Mouse (Mus musculus): ENCODE results near the gene Ndufb7. TPM values are rescaled to one million over a fixed set of nuclear protein-coding genes. Genes with fewer than 3 reads are reported as not detected.
A peak's percentile ranks its signal among the peaks of the same experiment; 100 is the strongest.
"Not testable (repeated sequence)": the region's sequence is repeated elsewhere in the genome, so short reads cannot be mapped to it uniquely, and the experiment has no call there.

Gene Ndufb7
- total RNA-seq, 2 experiments from 2014 or later: 161 to 175 TPM

GRCm38 (mm10) chr8:83575561-83576515, 9.4 kb downstream of the Ndufb7 start:
- peak; percentile 9 to 25 for DNase-seq (ENCODE audit: low spot score in 2 of 2)

GRCm38 (mm10) chr8:83576516-83576895, 10.0 kb downstream of the Ndufb7 start:
- DNase-seq (ENCODE audit: low spot score in 2 of 2): no peak

- DNase-seq (ENCODE audit: low spot score in 2 of 2): no peak
These were observed 10.4 kb downstream of the Ndufb7 start for GRCm38 (mm10) chr8:83576921-83577320.

DNA sequence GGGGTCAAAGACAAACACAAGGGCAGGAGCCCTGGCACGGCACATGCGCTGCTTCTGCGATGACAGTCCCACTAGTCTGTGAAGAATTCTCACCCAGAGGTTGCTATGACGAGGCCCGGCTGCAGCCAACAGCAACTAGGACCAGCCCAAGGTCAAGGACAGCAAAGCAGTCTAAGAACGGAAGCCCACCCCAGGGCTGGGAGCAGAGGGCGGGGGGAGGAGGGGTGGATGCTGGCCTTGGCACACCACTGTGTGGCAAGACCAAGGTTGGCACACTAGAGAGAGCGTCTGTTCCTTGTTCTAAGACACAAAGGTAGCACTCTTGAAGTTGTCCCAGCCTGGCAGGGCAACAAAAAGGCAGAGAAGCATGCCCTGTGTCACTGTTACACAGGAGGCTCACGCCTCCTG, 10.9 kb downstream of the Ndufb7 start:
- peak; percentile 10 to 20 for DNase-seq (ENCODE audit: low spot score in 2 of 2)

GRCm38 (mm10) chr8:83578131-83579055, 11.9 kb downstream of the Ndufb7 start:
- DNase-seq (ENCODE audit: low spot score in 2 of 2): peak; percentile 5 to 16

- peak in 1 of 2 experiments; percentile 9 for DNase-seq (ENCODE audit: low spot score in 2 of 2)
These were observed 13.2 kb downstream of the Ndufb7 start for GRCm38 (mm10) chr8:83579676-83580075.

GRCm38 (mm10) chr8:83580826-83581225, 14.4 kb downstream of the Ndufb7 start:
- peak in 1 of 2 experiments; percentile 8 for DNase-seq (ENCODE audit: low spot score in 2 of 2)

GRCm38 (mm10) chr8:83582226-83582625, 15.8 kb downstream of the Ndufb7 start:
- peak in 1 of 2 experiments; percentile 4 for DNase-seq (ENCODE audit: low spot score in 2 of 2)

DNA sequence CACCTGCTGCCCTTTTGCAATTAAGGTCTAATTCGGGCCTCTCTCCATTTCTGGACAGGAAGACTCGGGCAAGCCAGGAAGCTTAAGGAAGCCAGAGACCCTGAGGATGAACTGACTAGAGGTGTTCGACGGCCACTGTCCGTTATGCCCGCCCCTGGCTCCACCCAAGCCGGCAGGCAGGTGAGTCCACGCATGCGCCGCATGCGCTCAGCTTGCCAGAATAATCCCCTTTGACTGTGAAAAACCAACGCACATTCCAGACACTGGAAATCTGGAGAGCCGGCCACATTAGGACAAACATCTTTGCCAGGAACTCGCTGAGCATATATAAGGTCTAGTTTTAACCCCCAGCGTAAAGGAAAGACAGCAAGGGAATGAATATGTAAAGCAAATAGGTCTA, 16.8 kb downstream of the Ndufb7 start:
- DNase-seq (ENCODE audit: low spot score in 2 of 2): no peak

DNA sequence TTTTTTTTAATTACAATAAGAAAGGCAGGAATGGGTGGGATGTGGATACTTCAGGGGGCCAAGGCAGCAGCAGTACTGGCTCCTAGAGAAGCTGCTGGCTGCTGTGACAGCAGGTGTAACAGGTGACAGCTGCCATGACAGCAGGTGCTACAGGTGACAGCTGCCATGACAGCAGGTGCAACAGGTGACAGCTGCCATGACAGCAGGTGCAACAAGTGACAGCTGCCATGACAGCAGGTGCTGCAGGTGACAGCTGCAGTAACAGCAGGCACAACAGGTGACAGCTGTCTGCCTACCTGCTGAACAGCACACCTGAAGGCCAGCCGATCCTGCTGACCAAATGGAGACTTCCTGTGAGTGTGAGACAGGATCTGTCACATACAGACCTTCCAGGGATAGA, 18.3 kb downstream of the Ndufb7 start:
- no peak for DNase-seq (ENCODE audit: low spot score in 2 of 2)

GRCm38 (mm10) chr8:83585333-83585732, 18.9 kb downstream of the Ndufb7 start:
- DNase-seq (ENCODE audit: low spot score in 2 of 2): no peak

DNA sequence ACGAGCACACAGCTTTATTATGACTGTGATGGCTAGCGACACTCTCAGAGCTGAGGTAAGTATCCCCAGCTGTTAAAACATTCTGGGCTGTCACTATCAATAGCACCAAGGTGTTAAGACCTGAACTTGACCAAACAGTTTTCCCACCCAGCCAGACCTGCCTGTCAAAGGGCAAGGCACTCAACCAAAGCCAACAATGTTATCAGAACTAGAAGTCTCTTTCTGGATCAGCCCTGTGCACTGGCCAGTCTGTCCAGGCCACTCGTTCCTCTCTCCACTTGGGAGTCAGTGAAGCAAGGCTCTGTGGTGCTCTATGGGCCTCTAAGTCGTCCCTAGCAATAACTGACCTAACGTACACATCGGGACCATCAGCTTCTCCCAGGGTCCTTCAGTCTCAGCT, 21.2 kb downstream of the Ndufb7 start:
- no peak for DNase-seq (ENCODE audit: low spot score in 2 of 2)

DNA sequence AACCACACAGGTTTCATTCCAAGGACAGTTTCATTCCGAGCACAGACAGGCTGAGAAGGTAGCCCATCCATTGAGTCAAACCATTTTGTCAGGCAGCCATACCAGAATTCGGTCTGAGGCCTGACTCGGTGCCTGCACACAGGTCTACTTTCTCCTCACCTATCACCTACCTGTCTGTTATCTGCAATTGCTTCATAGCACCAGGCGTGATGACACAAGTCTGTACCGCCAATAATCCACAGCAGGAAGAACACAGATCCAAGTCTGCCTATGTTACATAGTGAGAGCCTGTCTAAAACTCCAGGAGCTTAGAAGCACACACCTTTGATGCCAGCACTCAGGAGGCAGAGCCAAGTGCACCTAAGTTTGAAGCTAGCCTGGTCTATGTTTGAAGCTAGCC, 22.4 kb downstream of the Ndufb7 start:
- no peak for DNase-seq (ENCODE audit: low spot score in 2 of 2)

- no peak for DNase-seq (ENCODE audit: low spot score in 2 of 2)
These were observed 24.1 kb downstream of the Ndufb7 start for GRCm38 (mm10) chr8:83590488-83591023.

DNA sequence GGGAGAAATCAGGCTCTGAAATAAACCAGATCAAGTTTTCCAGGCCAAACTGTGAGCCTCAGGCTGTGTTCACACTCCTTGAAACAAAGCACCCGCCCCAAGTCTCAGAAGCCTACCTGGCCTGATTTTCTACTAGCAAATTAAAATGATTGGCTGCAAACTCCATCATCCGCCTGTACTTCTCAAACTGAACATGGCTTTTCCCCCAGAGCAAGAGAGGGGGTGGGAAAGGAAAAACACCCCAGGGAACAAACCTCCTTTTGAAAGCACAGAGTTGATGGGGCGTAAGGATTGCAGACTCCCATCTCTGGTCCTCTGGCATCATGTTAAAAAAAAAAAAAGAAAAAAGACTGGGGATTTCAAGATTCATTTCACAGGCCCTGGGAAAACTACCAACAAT, 26.2 kb downstream of the Ndufb7 start:
- DNase-seq (ENCODE audit: low spot score in 2 of 2): no peak

DNA sequence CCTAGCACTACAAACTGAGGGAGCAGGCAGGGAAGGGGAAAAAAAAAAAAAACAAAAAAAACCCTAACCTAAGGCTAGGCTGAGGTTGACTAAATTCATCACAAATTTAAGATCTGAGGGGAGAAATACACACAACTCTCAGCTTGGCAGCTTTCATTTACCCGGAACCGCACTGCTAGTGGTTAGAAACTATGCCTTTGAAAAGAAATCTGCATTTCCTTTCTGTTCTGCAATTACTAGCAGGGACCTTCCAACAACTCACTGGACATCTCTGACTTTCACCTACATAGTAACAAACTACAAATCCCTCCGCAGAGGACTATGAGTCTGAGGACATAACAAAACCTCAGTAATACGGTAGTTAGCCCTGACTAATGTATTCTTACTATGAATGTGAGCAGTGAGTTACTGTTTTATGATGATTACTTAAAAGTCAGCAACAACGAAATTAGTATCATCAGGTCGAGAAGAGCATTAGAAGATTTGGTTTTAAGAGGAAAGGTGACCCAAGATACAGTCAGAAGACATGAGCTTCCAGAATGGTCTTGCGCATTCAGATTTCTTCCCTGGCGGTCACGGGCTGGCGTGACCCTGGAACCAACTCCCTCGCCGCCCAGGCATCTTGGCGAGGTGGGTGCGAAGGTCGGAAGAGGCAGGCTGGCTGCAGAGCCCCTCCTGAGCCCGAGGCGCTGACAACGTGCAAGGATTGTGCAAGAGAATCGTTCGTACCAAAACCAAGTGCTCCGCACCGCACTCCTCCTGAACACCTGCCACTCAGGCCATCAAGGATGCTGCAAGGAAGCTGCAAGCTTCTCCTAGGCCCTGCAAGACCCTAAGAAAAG, 27.1 kb downstream of the Ndufb7 start:
- no peak for DNase-seq (ENCODE audit: low spot score in 2 of 2)

DNA sequence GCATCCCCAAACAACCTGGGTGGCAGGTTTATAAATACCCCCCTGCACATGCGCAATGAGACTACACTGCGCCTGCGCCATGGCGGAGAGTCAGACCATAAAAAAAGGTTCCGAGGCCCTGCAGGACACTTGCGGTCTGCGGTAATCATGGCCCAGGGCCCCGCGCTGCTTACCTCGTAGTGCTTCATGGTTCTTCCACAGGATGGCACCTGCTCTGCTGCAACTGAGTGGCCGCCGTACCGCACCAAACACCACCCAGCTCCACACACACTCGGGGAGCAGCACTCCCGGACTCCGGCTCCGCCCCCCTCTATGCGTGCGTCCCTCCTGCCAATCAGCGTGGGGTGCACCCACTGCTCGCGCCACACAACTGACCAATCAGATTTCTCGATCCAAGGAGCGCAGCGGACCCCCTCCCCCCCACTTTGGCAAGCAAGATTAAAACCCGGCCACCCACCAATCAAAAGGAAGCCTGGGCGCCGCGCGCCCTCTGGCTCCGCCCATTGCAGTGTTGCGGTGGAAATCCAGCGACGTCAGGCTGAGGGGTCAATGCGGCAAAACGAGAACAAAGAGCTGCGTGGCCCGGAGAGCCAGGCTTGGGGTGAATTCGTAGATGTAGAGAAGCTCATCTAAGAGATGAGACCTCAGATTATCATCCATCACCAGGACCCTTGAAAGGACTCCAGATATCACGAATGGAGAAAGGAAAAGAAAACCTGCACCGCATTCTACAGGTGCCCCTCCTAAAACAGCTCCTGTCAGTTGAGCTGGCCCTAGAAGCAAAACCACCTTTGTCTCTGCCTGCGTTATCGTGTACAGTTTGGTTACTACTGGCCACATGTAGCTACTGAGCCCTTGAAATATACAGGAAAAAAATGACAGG, 27.9 kb downstream of the Ndufb7 start:
- peak; percentile 95 to 96 for DNase-seq (ENCODE audit: low spot score in 2 of 2)

- not testable (repeated sequence) for DNase-seq (ENCODE audit: low spot score in 2 of 2)
These were observed 28.5 kb downstream of the Ndufb7 start for GRCm38 (mm10) chr8:83595050-83595345.

GRCm38 (mm10) chr8:83596369-83596768, 29.9 kb downstream of the Ndufb7 start:
- DNase-seq (ENCODE audit: low spot score in 2 of 2): no peak

- no peak for DNase-seq (ENCODE audit: low spot score in 2 of 2)
These were observed 31.7 kb downstream of the Ndufb7 start for GRCm38 (mm10) chr8:83598146-83598545.

Data from layer of hippocampus, postnatal 10 days (tissue).